Mouse (Mus musculus): ENCODE results near the gene Smarcad1. TPM values are rescaled to one million over a fixed set of nuclear protein-coding genes. Genes with fewer than 3 reads are reported as not detected.

The Smarcad1 gene
- 17.6 TPM for polyA plus RNA-seq (2014; fragmentation: Illumina TruSeq; extraction: RNeasy Lipid Tissue Mini Kit (QIAGEN cat#74804); ENCODE audit: low read depth, low replicate concordance)

GRCm38 (mm10) chr6:65042491-65043171, at the start of gene Smarcad1:
TSS of gene Smarcad1 (plus strand) at chr6:65042583.

GRCm38 (mm10) chr6:65144621-65145205, 102.3 kb downstream of the Smarcad1 start, which contains the start of gene Hpgds:
TSS of gene Hpgds (minus strand) at chr6:65144908.

Other genes with a start within 250 kb of the Smarcad1 start
- gene Hpgds, start 102.3 kb downstream of the Smarcad1 start, polyA plus RNA-seq (2014; fragmentation: Illumina TruSeq; extraction: RNeasy Lipid Tissue Mini Kit (QIAGEN cat#74804); ENCODE audit: low read depth, low replicate concordance): 1.3 TPM

All from heart, adult 10 weeks (tissue).